Mouse (Mus musculus) myocyte (in vitro differentiated cells): ENCODE data around the gene Klc4. TPM values are rescaled to one million over a fixed set of nuclear protein-coding genes. Genes with fewer than 3 reads are reported as not detected.

Source experiments
- H3K27me3 ChIP-seq: one replicate; pipeline ENCODE4 v1.6.1; 2011; ENCODE audit not compliant: control insufficient read depth, insufficient read depth, insufficient read length
- H3K36me3 ChIP-seq: one replicate; pipeline ENCODE4 v1.6.1; 2011; ENCODE audit not compliant: control insufficient read depth, insufficient read depth
- H3K4me2 ChIP-seq: one replicate; pipeline ENCODE4 v1.6.1; 2011; ENCODE audit warnings: low read depth, control low read depth
- H3K4me3 ChIP-seq: one replicate; pipeline ENCODE4 v1.5.1; 2011; ENCODE audit warnings: mild to moderate bottlenecking, control low read depth, moderate library complexity
- H3K79me2 ChIP-seq: one replicate; pipeline ENCODE4 v1.6.1; 2011; ENCODE audit not compliant: control insufficient read depth, insufficient read depth
- H3ac ChIP-seq: one replicate; pipeline ENCODE4 v1.6.1; 2011; ENCODE audit not compliant: control insufficient read depth, insufficient read length
- CEBPB ChIP-seq: IDR thresholded peaks from 2 replicates; pipeline ENCODE4 v1.6.1; 2011; ENCODE audit warnings: mild to moderate bottlenecking, moderate library complexity; ENCODE audit not compliant: poor library complexity, insufficient read depth, severe bottlenecking
- E2F4 ChIP-seq: IDR thresholded peaks from one replicate; pipeline ENCODE4 v1.6.1; 2011; ENCODE audit warnings: mild to moderate bottlenecking, control low read depth, moderate library complexity; ENCODE audit not compliant: insufficient read depth
- MAX ChIP-seq: IDR thresholded peaks from one replicate; pipeline ENCODE4 v1.6.1; 2011; ENCODE audit warnings: low read depth, mild to moderate bottlenecking, control low read depth
- MYOD1 ChIP-seq, 3 experiments: IDR thresholded peaks; one replicate each; pipeline ENCODE4 v1.6.1; 2011; ENCODE audit warnings: control low read depth in 2 of 3, low read depth in 2 of 3, mild to moderate bottlenecking in 2 of 3, moderate library complexity in 1 of 3; ENCODE audit not compliant: insufficient read length in 2 of 3, control insufficient read depth in 1 of 3
- MYOG ChIP-seq, 3 experiments: IDR thresholded peaks; one replicate each; pipeline ENCODE4 v1.6.1; 2011; ENCODE audit warnings: control low read depth in 2 of 3, low read depth in 2 of 3, mild to moderate bottlenecking in 2 of 3; ENCODE audit not compliant: insufficient read length in 2 of 3, control insufficient read depth in 1 of 3, insufficient read depth in 1 of 3
- POLR2A ChIP-seq: IDR thresholded peaks from one replicate; pipeline ENCODE4 v1.6.1; 2011; ENCODE audit warnings: low read depth, mild to moderate bottlenecking, control low read depth, moderate library complexity; ENCODE audit not compliant: insufficient read length
- POLR2AphosphoS2 ChIP-seq: IDR thresholded peaks from one replicate; pipeline ENCODE4 v1.6.1; 2011; ENCODE audit warnings: low read depth, control low read depth; ENCODE audit not compliant: insufficient read length
- REST ChIP-seq: IDR thresholded peaks from one replicate; pipeline ENCODE4 v1.6.1; 2011; ENCODE audit warnings: mild to moderate bottlenecking, control low read depth, moderate library complexity; ENCODE audit not compliant: insufficient read depth, insufficient read length
- SRF ChIP-seq: IDR thresholded peaks from one replicate; pipeline ENCODE4 v1.6.1; 2011; ENCODE audit warnings: low read depth; ENCODE audit not compliant: control insufficient read depth, insufficient read length
- TCF12 ChIP-seq: IDR thresholded peaks from one replicate; pipeline ENCODE4 v1.6.1; 2011; ENCODE audit warnings: mild to moderate bottlenecking, control low read depth; ENCODE audit not compliant: poor library complexity, insufficient read depth, severe bottlenecking
- TCF3 ChIP-seq: IDR thresholded peaks from one replicate; pipeline ENCODE4 v1.6.1; 2011; ENCODE audit warnings: low read depth, control low read depth; ENCODE audit not compliant: insufficient read length
- USF1 ChIP-seq: IDR thresholded peaks from one replicate; pipeline ENCODE4 v1.6.1; 2011; ENCODE audit warnings: low read depth, mild to moderate bottlenecking, control low read depth, moderate library complexity
- polyA plus RNA-seq: library from polyadenylated mRNA; unstranded; fragments of >200 nt; fragmentation: generic; extraction: Trizol; gene quantifications from one replicate; pipeline ENCODE4 v1.2.1, GENCODE M21; 2012; ENCODE audit warnings: missing spikeins

The Klc4 gene
- polyA plus RNA-seq, 1 experiment = 19.2 TPM

GRCm38 (mm10) chr17:46678911-46679310 lies 33.1 kb upstream of the Klc4 start:
- TF ChIP-seq CEBPB = no peak
- TF ChIP-seq MYOD1 (IDR thresholded peaks at IDR 0.05; ENCODE audit: control insufficient read depth in 1 of 3, insufficient read length in 2 of 3, low read depth in 2 of 3) = peak in 1 of 3 experiments; percentile 66
- no peak for TF ChIP-seq MYOG (IDR thresholded peaks at IDR 0.05; ENCODE audit: control insufficient read depth in 1 of 3, insufficient read depth in 1 of 3, insufficient read length in 2 of 3, low read depth in 2 of 3)
- Histone ChIP-seq H3ac (no peak overlapping the region), H3K79me2 (peaks cover 27% of the 10 kb centered on the region), H3K27me3 (no peaks in the 10 kb centered on the region), H3K4me3 (peak overlapping the region; percentile 94), H3K4me2 (peak overlapping the region; percentile 95), H3K36me3 (peaks cover 23% of the 10 kb centered on the region)

DNA sequence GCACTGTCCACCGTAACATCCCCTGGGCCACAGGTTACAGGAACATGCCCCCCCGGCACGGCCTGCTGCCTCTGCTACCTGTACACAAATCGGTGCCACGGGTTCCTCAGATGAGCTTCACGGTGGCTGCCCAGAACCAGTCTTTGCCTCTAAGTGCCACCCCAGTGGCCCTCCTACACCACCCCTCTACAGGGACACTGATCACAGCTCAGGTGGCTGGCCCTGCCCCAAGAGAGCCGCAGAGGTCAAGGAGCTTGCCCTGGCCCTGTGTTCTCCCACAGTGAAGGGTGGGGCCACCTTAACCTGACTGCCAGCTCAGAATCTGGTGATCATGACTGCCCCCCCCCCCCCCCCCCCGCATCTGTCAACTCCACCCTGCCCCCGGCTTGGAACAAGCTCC lies 32.6 kb upstream of the Klc4 start, which contains the start of gene Mea1:
Gene Mea1, plus strand, starts transcription at position 378 of the 400 bp plus-strand sequence.
- H3K36me3 ChIP-seq = peaks cover 20% of the 10 kb centered on the region
- H3ac ChIP-seq = no peak within 1 kb of the TSS

GRCm38 (mm10) chr17:46674530-46675283 lies 28.9 kb upstream of the Klc4 start:
- Histone ChIP-seq H3K4me3 (peak overlapping the region; percentile 61), H3K79me2 (peaks cover 37% of the 10 kb centered on the region), H3K36me3 (peaks cover 16% of the 10 kb centered on the region), H3K27me3 (no peaks in the 10 kb centered on the region), H3K4me2 (peak overlapping the region; percentile 92), H3ac (peak overlapping the region; percentile 54)
- TF ChIP-seq POLR2AphosphoS2 (no peak), TCF12 (no peak), MYOG (IDR thresholded peaks at IDR 0.05; ENCODE audit: control insufficient read depth in 1 of 3, insufficient read depth in 1 of 3, insufficient read length in 2 of 3, low read depth in 2 of 3) (peak in 1 of 3 experiments; percentile 9)

More for the DNA sequence above, 32.6 kb upstream of the Klc4 start, which contains the start of gene Mea1:
- Histone ChIP-seq H3K4me3 (peak within 1 kb of the TSS; percentile 94), H3K4me2 (peak within 1 kb of the TSS; percentile 95), H3K27me3 (no peaks in the 10 kb centered on the region), H3K79me2 (peaks cover 32% of the 10 kb centered on the region)
- TF ChIP-seq E2F4 (no peak), MYOD1 (IDR thresholded peaks at IDR 0.05; ENCODE audit: control insufficient read depth in 1 of 3, insufficient read length in 2 of 3, low read depth in 2 of 3) (peak in 1 of 3 experiments; percentile 18)

DNA sequence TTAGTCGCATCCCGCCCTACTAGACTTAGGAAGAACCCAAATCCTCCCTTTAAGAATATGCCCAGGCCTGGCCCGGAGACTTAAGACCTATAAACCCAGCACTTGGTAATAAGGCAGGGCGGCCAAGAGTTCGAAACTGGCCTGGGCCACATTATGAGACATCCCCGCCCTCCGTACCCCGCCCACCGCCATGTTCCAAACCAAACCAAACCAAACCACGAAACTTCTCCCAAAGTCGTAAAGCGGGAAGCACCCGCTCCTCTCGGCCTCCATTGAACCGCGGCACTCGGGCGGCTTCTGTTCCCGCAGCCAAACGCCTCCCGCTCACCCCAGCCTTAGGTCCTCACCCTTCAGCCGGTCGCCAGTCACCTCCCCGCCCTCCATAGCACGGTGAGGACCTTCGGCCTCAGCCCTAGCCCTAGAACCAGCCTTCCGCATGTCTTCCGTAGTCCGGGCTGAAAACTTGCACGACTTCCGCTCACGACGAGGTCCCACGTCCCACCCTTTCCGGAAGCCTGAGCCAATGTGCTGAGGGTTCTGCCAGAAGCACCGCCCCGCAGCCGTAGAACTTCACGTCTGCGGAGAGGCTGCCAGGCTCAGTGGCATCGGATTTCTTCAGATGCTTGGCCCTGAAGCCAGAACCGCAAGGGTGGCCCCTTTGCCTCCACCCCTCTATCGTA lies 28.2 kb upstream of the Klc4 start, which contains the start of gene Rrp36:
Gene Rrp36, minus strand, starts transcription at position 503 of the 680 bp plus-strand sequence.
- peaks cover 30% of the 10 kb centered on the region for H3K79me2 ChIP-seq
- H3ac ChIP-seq = peak within 1 kb of the TSS; percentile 54
- TF ChIP-seq POLR2A (peak; percentile 78), CEBPB (no peak), MAX (no peak), SRF (peak; percentile 27), MYOD1 (IDR thresholded peaks at IDR 0.05; ENCODE audit: control insufficient read depth in 1 of 3, insufficient read length in 2 of 3, low read depth in 2 of 3) (no peak), REST (no peak), TCF12 (no peak), MYOG (IDR thresholded peaks at IDR 0.05; ENCODE audit: control insufficient read depth in 1 of 3, insufficient read depth in 1 of 3, insufficient read length in 2 of 3, low read depth in 2 of 3) (no peak), POLR2AphosphoS2 (peak; percentile 100), TCF3 (no peak)
- H3K4me3 ChIP-seq = peak within 1 kb of the TSS; percentile 61
- peak within 1 kb of the TSS; percentile 92 for H3K4me2 ChIP-seq
- no peaks in the 10 kb centered on the region for H3K27me3 ChIP-seq
- peaks cover 16% of the 10 kb centered on the region for H3K36me3 ChIP-seq

- H3K36me3 ChIP-seq = peaks cover 3% of the 10 kb centered on the region
- H3K27me3 ChIP-seq = no peaks in the 10 kb centered on the region
- H3ac ChIP-seq = no peak overlapping the region
- peaks cover 24% of the 10 kb centered on the region for H3K79me2 ChIP-seq
- H3K4me2 ChIP-seq = no peak overlapping the region
- no peak overlapping the region for H3K4me3 ChIP-seq
- no peak for TF ChIP-seq MAX
- TF ChIP-seq E2F4 = no peak
- TF ChIP-seq TCF3 = no peak
- TF ChIP-seq CEBPB = no peak
- TF ChIP-seq MYOD1 (IDR thresholded peaks at IDR 0.05; ENCODE audit: control insufficient read depth in 1 of 3, insufficient read length in 2 of 3, low read depth in 2 of 3) = no peak
- no peak for TF ChIP-seq SRF
- no peak for TF ChIP-seq USF1
- no peak for TF ChIP-seq POLR2AphosphoS2
- TF ChIP-seq TCF12 = no peak
- no peak for TF ChIP-seq REST
- no peak for TF ChIP-seq POLR2A
- no peak for TF ChIP-seq MYOG (IDR thresholded peaks at IDR 0.05; ENCODE audit: control insufficient read depth in 1 of 3, insufficient read depth in 1 of 3, insufficient read length in 2 of 3, low read depth in 2 of 3)
Measured at GRCm38 (mm10) chr17:46669911-46670310, 24.1 kb upstream of the Klc4 start.
